Mouse (Mus musculus) E14TG2a.4 (cell line): ENCODE measurements around the gene Slc22a20.

Experiments
- H3K27me3 ChIP-seq: 2 replicates; pipeline ENCODE4 v1.6.1; 2014; ENCODE audit warnings: low read length, control low read depth; ENCODE audit not compliant: insufficient read depth
- H3K36me3 ChIP-seq: 2 replicates; pipeline ENCODE4 v1.6.1; 2014; ENCODE audit warnings: low read length, control low read depth; ENCODE audit not compliant: insufficient read depth
- H3K4me1 ChIP-seq: replicated peaks from 2 replicates; pipeline ENCODE4 v1.6.1; 2014; ENCODE audit warnings: low read depth, low read length, control low read depth
- H3K4me3 ChIP-seq: replicated peaks from 2 replicates; pipeline ENCODE4 v1.5.1; 2014; ENCODE audit warnings: mild to moderate bottlenecking, low read length
- H3K9me3 ChIP-seq: 2 replicates; pipeline ENCODE4 v1.6.1; 2014; ENCODE audit warnings: low read length, control low read depth
- CTCF ChIP-seq: conservative IDR thresholded peaks from 2 replicates; pipeline ENCODE4 v1.5.1; 2014; ENCODE audit warnings: low read length
- NANOG ChIP-seq: IDR thresholded peaks from 2 replicates; pipeline ENCODE4 v1.6.1; 2014; ENCODE audit warnings: borderline replicate concordance, low read length, mixed read lengths
- POU5F1 ChIP-seq: IDR thresholded peaks from 2 replicates; pipeline ENCODE4 v1.6.1; 2014; ENCODE audit warnings: low read length, borderline replicate concordance

Gene Slc22a20

DNA sequence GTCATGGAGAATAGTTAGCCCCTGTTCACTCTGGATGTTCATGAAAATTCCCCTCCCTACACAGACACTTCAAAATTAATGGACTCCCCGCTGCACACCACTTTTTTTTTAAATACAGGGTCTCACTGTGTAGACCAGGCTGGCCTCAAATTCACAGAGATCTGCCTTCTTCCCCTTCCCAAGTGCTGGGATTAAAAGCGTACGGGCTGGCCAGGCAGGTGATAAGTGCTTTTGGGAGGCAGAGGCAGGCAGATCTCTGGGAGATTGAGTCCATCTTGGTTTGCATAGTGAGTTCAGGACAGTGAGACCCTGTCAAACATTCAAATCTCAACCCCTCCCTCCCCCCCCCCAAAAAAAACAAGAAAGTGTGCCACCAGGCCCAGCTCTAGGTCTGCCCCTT, 63.0 kb downstream of the Slc22a20 start:
- no peaks in the 10 kb centered on the region for H3K36me3 ChIP-seq
- 0 out of 2 replicates have a peak overlapping the region, but pooled peaks have one; percentile 60 for H3K4me3 ChIP-seq
- H3K27me3 ChIP-seq = peaks cover 33% of the 10 kb centered on the region
- peaks cover 74% of the 10 kb centered on the region for H3K4me1 ChIP-seq
- TF ChIP-seq POU5F1 (no peak), CTCF (no peak), NANOG (no peak)
- H3K9me3 ChIP-seq = no peaks in the 10 kb centered on the region

DNA sequence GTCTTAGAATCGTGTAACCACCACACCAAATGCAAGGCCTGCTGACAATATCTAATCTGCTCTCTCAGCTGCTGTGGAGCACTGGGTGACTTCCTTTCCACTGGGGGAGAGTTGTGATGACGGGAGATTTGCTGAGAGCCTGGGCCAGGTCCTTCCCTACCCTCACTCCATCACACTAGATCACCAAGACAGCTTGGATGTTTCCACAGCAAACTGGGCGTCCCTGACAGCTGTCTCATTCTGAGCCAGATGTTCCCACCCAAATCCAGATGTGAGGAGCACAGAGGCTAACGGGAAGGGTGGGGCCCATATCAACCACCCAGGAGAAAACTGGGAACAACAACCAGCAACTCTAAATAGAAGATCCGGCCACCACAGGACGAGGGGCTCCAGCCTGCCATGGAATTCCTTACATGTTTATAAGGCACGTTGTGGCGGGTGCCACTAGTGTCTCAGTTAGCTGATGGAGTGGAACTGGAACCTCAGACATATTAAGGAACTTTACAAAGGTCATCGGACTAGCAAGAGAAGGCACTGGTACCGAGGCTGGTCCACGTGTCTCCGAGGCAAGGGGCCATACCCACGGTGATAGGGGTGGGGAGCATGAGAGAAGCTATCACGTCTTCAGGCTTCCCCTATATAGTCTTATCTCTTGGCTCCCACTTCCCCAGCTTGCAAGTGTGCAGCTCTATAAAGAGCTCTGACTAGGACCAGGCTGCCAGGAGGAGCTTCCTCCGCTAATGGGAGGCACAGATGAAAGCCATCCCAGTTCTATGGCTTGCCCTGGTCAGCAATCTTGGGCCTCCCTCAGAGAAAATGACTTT, 63.6 kb downstream of the Slc22a20 start:
- Histone ChIP-seq H3K36me3 (peaks cover 5% of the 10 kb centered on the region), H3K4me3 (peak overlapping the region; percentile 60), H3K27me3 (peaks cover 29% of the 10 kb centered on the region), H3K4me1 (peaks cover 76% of the 10 kb centered on the region), H3K9me3 (no peaks in the 10 kb centered on the region)
- no peak for TF ChIP-seq CTCF
- TF ChIP-seq POU5F1 = no peak
- no peak for TF ChIP-seq NANOG

DNA sequence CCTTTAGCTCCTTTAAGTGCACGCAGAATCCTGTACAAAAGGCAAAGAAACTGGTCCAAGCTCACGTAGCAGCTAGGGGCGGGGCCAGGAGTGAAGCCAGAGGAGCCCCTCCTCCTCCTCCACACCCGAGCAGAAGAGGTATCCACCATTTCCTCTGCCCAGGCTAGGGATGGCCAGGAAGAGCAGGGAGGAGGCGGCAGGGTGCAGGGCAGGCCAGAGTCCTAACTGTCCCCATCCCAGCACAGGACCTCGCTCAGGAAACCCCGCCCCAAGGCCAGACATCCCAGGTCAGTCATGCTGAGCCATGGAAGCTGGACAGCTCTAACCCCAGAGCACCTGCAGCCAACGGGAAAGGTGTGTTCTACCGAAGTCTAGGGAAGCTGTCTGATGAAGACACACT, 64.2 kb downstream of the Slc22a20 start:
- TF ChIP-seq CTCF = no peak
- no peak for TF ChIP-seq POU5F1
- no peak for TF ChIP-seq NANOG
- no peaks in the 10 kb centered on the region for H3K9me3 ChIP-seq
- peak overlapping the region; percentile 60 for H3K4me3 ChIP-seq
- H3K4me1 ChIP-seq = peaks cover 77% of the 10 kb centered on the region
- H3K27me3 ChIP-seq = peaks cover 24% of the 10 kb centered on the region
- H3K36me3 ChIP-seq = peaks cover 11% of the 10 kb centered on the region
